Mouse (Mus musculus): Measurements from ENCODE around the gene 4833420G17Rik. TPM values are rescaled to one million over a fixed set of nuclear protein-coding genes. Genes with fewer than 3 reads are reported as not detected.

Gene 4833420G17Rik
- total RNA-seq, 1 experiment from 2014 or later = 62.4 TPM

Other genes with a start within 250 kb of the 4833420G17Rik start
- 92.7 and 107 TPM in 2 replicates for gene Paip1, start 34.2 kb upstream of the 4833420G17Rik start, total RNA-seq (2017)
- gene Tmem267, start 25.3 kb downstream of the 4833420G17Rik start, total RNA-seq (2017) = 7.1 and 10.9 TPM in 2 replicates
- 0.25 and 2.5 TPM in 2 replicates for gene 3110070M22Rik, start 25.6 kb downstream of the 4833420G17Rik start, total RNA-seq (2017)
- 0.35 and 1.5 TPM in 2 replicates for gene Ccl28, start 161.1 kb downstream of the 4833420G17Rik start, total RNA-seq (2017)
- gene Hmgcs1, start 227.6 kb downstream of the 4833420G17Rik start, total RNA-seq (2017) = 38.3 and 42.3 TPM in 2 replicates